Mouse (Mus musculus): ENCODE results near the gene Cyp1a2. TPM values are rescaled to one million over a fixed set of nuclear protein-coding genes. Genes with fewer than 3 reads are reported as not detected.

Gene Cyp1a2
- total and polyA plus RNA-seq, 2 experiments from 2014 or later, result not detected

DNA sequence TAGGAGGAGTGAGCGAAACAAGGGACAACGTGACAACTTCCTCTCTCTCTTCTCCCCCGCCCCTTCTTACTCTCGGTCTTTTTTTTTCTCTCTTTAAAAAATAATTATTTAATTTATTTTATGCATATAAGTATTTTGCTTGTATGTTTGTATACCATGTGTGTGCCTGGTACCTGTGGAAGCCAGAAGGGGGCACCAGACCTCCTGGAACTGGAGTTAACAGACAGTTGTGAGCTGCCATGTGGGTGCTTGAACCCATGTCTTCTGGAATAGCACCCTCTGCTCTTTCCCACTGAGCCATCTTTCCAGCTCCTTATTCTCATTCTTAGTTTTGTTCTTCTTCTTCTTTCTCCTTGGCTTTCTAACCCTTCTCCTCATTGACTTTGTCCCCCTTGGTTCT, 24.5 kb downstream of the Cyp1a2 start:
- Histone ChIP-seq H3K4me1 (ENCODE audit: insufficient read depth, low read length) (no peaks in the 10 kb centered on the region), H3K9ac (replicated peaks; ENCODE audit: low read length) (no peak overlapping the region), H3K9me3 (ENCODE audit: low read length) (no peaks in the 10 kb centered on the region), H3K4me3 (ENCODE audit: low read length) (no peak overlapping the region), H3K4me2 (ENCODE audit: low read depth, low read length) (no peak overlapping the region), H3K27ac (no peak overlapping the region), H3K36me3 (ENCODE audit: insufficient read depth, low read length) (no peaks in the 10 kb centered on the region), H3K27me3 (ENCODE audit: insufficient read depth, low read length) (no peaks in the 10 kb centered on the region)
- ATAC-seq, result no peak
- WGBS, result 79% methylated on average over 4 of the region's 4 CpGs
- TF ChIP-seq CTCF (IDR thresholded peaks at IDR 0.05; ENCODE audit: low read depth), result peak; percentile 28; the same call in 1 of the 2 replicates
- DNase-seq (ENCODE audit: low spot score), result no peak

- H3K27ac ChIP-seq, result no peak overlapping the region
- no peaks in the 10 kb centered on the region for H3K27me3 ChIP-seq (ENCODE audit: insufficient read depth, low read length)
- no peak overlapping the region for H3K4me3 ChIP-seq (ENCODE audit: low read length)
- H3K4me1 ChIP-seq (ENCODE audit: insufficient read depth, low read length), result no peaks in the 10 kb centered on the region
- ATAC-seq (no peak), DNase-seq (ENCODE audit: low spot score) (no peak)
- no peak overlapping the region for H3K9ac ChIP-seq (replicated peaks; ENCODE audit: low read length)
- whole genome bisulfite sequencing, result 49% methylated on average over 4 of the region's 4 CpGs
- H3K9me3 ChIP-seq (ENCODE audit: low read length), result no peaks in the 10 kb centered on the region
- H3K36me3 ChIP-seq (ENCODE audit: insufficient read depth, low read length), result no peaks in the 10 kb centered on the region
- peak; percentile 32 for TF ChIP-seq CTCF (IDR thresholded peaks at IDR 0.05; ENCODE audit: low read depth)
- no peak overlapping the region for H3K4me2 ChIP-seq (ENCODE audit: low read depth, low read length)
Measured at GRCm38 (mm10) chr9:57657843-57658242, 25.7 kb downstream of the Cyp1a2 start.

GRCm38 (mm10) chr9:57656631-57657350, 26.7 kb downstream of the Cyp1a2 start:
- H3K4me2 ChIP-seq (ENCODE audit: low read depth, low read length), result no peak overlapping the region
- H3K9me3 ChIP-seq (ENCODE audit: low read length), result no peaks in the 10 kb centered on the region
- 82% methylated on average over 19 of the region's 19 CpGs for WGBS
- no peaks in the 10 kb centered on the region for H3K27me3 ChIP-seq (ENCODE audit: insufficient read depth, low read length)
- no peak overlapping the region for H3K9ac ChIP-seq (replicated peaks; ENCODE audit: low read length)
- no peak for DNase-seq (ENCODE audit: low spot score)
- no peaks in the 10 kb centered on the region for H3K36me3 ChIP-seq (ENCODE audit: insufficient read depth, low read length)
- H3K4me1 ChIP-seq (ENCODE audit: insufficient read depth, low read length), result no peaks in the 10 kb centered on the region
- no peak for ATAC-seq
- no peak overlapping the region for H3K27ac ChIP-seq
- no peak overlapping the region for H3K4me3 ChIP-seq (ENCODE audit: low read length)
- TF ChIP-seq CTCF (IDR thresholded peaks at IDR 0.05; ENCODE audit: low read depth), result no peak

GRCm38 (mm10) chr9:57655749-57656148, 27.8 kb downstream of the Cyp1a2 start:
- WGBS, result 2% methylated on average over 11 of the region's 11 CpGs
- peak; percentile 97 for TF ChIP-seq CTCF (IDR thresholded peaks at IDR 0.05; ENCODE audit: low read depth)

GRCm38 (mm10) chr9:57654966-57655365, 28.5 kb downstream of the Cyp1a2 start:
- no peak for TF ChIP-seq CTCF (IDR thresholded peaks at IDR 0.05; ENCODE audit: low read depth)
- ATAC-seq (no peak), DNase-seq (ENCODE audit: low spot score) (no peak)
- Histone ChIP-seq H3K27me3 (ENCODE audit: insufficient read depth, low read length) (no peaks in the 10 kb centered on the region), H3K4me3 (ENCODE audit: low read length) (no peak overlapping the region), H3K27ac (no peak overlapping the region), H3K4me2 (ENCODE audit: low read depth, low read length) (no peak overlapping the region), H3K4me1 (ENCODE audit: insufficient read depth, low read length) (peaks cover 4% of the 10 kb centered on the region; the same call in 1 of the 2 replicates), H3K36me3 (ENCODE audit: insufficient read depth, low read length) (no peaks in the 10 kb centered on the region), H3K9me3 (ENCODE audit: low read length) (no peaks in the 10 kb centered on the region), H3K9ac (replicated peaks; ENCODE audit: low read length) (no peak overlapping the region)
- 83% methylated on average over 1 of the region's 1 CpGs for WGBS

More at GRCm38 (mm10) chr9:57655749-57656148, 27.8 kb downstream of the Cyp1a2 start:
- peak; percentile 97 for DNase-seq (ENCODE audit: low spot score)
- H3K36me3 ChIP-seq (ENCODE audit: insufficient read depth, low read length), result no peaks in the 10 kb centered on the region
- no peak overlapping the region for H3K9ac ChIP-seq (replicated peaks; ENCODE audit: low read length)
- peak overlapping the region; percentile 21 for H3K4me2 ChIP-seq (ENCODE audit: low read depth, low read length)
- ATAC-seq, result peak; percentile 84
- H3K4me1 ChIP-seq (ENCODE audit: insufficient read depth, low read length), result peaks cover 1% of the 10 kb centered on the region; the same call in 1 of the 2 replicates
- no peak overlapping the region for H3K4me3 ChIP-seq (ENCODE audit: low read length)
- H3K27ac ChIP-seq, result no peak overlapping the region
- H3K9me3 ChIP-seq (ENCODE audit: low read length), result no peaks in the 10 kb centered on the region
- H3K27me3 ChIP-seq (ENCODE audit: insufficient read depth, low read length), result no peaks in the 10 kb centered on the region

DNA sequence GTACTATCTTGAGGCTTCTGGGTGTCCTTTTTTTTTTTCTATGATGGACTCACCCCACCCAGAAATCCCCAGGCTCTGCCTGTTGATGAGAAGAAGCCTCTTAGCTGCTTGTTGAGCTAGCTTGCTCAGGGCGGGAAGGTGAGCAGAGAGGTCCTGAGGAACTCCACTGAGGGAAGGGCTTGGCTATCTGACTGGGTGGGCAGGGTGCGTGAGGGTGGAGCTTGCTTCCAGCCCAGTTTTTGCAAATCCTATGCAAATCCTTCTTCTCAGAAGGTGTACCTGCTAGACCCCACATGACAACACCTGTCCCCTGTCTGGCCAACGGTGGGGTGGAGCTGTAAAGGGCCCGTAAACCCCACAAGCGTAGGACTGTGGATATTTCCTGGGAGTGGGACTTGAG, 30.2 kb downstream of the Cyp1a2 start, which contains the start of gene Csk:
Gene Csk (minus strand): TSS at position 349 of the 400 bp plus-strand sequence.
- DNase-seq (ENCODE audit: low spot score) (no peak), ATAC-seq (no peak)
- Histone ChIP-seq H3K27me3 (ENCODE audit: insufficient read depth, low read length) (no peaks in the 10 kb centered on the region), H3K36me3 (ENCODE audit: insufficient read depth, low read length) (no peaks in the 10 kb centered on the region), H3K4me1 (ENCODE audit: insufficient read depth, low read length) (peaks cover 4% of the 10 kb centered on the region; the same call in 1 of the 2 replicates), H3K9ac (replicated peaks; ENCODE audit: low read length) (no peak within 1 kb of the TSS), H3K9me3 (ENCODE audit: low read length) (no peaks in the 10 kb centered on the region), H3K4me2 (ENCODE audit: low read depth, low read length) (no peak within 1 kb of the TSS), H3K27ac (no peak within 1 kb of the TSS), H3K4me3 (ENCODE audit: low read length) (no peak within 1 kb of the TSS)
- TF ChIP-seq CTCF (IDR thresholded peaks at IDR 0.05; ENCODE audit: low read depth), result no peak
- WGBS, result 56% methylated on average over 5 of the region's 5 CpGs

DNA sequence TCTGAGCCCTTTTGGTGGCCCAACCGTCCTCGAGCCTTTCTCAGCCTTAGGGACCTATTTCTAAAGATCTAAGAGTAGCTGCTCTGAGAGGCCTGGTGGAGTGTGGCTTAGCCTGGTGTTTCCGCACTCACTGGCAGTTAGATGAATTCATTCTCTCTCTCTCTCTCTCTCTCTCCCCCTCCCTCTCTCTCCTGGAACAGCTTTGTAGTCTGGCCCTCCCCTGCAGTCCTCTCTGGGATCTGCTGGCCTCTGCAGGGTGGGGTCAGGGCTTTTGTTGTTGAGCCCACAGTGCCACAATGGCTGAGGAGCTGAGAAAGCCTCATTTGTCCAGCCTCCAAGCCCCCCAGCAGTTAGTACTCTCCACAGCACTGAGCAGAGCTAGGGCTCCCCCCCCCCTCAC, 30.6 kb downstream of the Cyp1a2 start:
- ATAC-seq (no peak), DNase-seq (ENCODE audit: low spot score) (no peak)
- no peak overlapping the region for H3K4me3 ChIP-seq (ENCODE audit: low read length)
- H3K36me3 ChIP-seq (ENCODE audit: insufficient read depth, low read length), result no peaks in the 10 kb centered on the region
- no peaks in the 10 kb centered on the region for H3K9me3 ChIP-seq (ENCODE audit: low read length)
- peaks cover 4% of the 10 kb centered on the region; the same call in 1 of the 2 replicates for H3K4me1 ChIP-seq (ENCODE audit: insufficient read depth, low read length)
- no peak overlapping the region for H3K4me2 ChIP-seq (ENCODE audit: low read depth, low read length)
- no peak overlapping the region for H3K27ac ChIP-seq
- 31% methylated on average over 3 of the region's 3 CpGs for whole genome bisulfite sequencing
- H3K9ac ChIP-seq (replicated peaks; ENCODE audit: low read length), result no peak overlapping the region
- no peak for TF ChIP-seq CTCF (IDR thresholded peaks at IDR 0.05; ENCODE audit: low read depth)
- H3K27me3 ChIP-seq (ENCODE audit: insufficient read depth, low read length), result no peaks in the 10 kb centered on the region

Data from hindbrain, postnatal 0 days (tissue).